Mouse (Mus musculus): ENCODE data around the gene 1700066M21Rik.

GRCm38 (mm10) chr1:57390993-57391790 is 13.8 kb downstream of the 1700066M21Rik start:
- no peak for TF ChIP-seq CTCF (IDR thresholded peaks at IDR 0.05; ENCODE audit: low read depth)
- no peak for TF ChIP-seq EP300 (IDR thresholded peaks at IDR 0.05; ENCODE audit: low read depth)

Measured in liver, embryonic 14.5 days (tissue).